Mouse (Mus musculus) G1E (cell line): ENCODE results near the gene Mrgbp.

ENCODE experiments used
- CTCF ChIP-seq: IDR thresholded peaks from 2 replicates; pipeline ENCODE4 v1.5.1; 2012; ENCODE audit warnings: low read depth, low read length, inconsistent platforms, mixed read lengths
- GATA1 ChIP-seq: IDR thresholded peaks from 2 replicates; pipeline ENCODE4 v1.6.1; 2012; ENCODE audit warnings: borderline replicate concordance, low read length, inconsistent platforms, mixed read lengths
- TAL1 ChIP-seq: conservative IDR thresholded peaks from 2 replicates; pipeline ENCODE4 v1.6.1; 2012; ENCODE audit warnings: low read depth, low read length, inconsistent platforms, mixed read lengths

GRCm38 (mm10) chr2:180562146-180562545, 19.0 kb upstream of the Mrgbp start:
- no peak for TF ChIP-seq GATA1
- TF ChIP-seq CTCF: no peak
- no peak for TF ChIP-seq TAL1
